Mouse (Mus musculus) right cerebral cortex, postnatal 10 days (tissue): ENCODE measurements at regions not wholly inside any gene's neighbourhood (a gene's known extent, or its start where the extent isn't known, plus 50 kb on each side); places are given as distances from the start of the nearest gene placed in this dataset.
"Not testable (repeated sequence)": the region's sequence is repeated elsewhere in the genome, so short reads cannot be mapped to it uniquely, and the experiment has no call there.

Source experiments
- DNase-seq, 2 experiments: peaks; one replicate each; pipeline ENCODE4 v3.0.0; 2021; ENCODE audit warnings: low spot score in 2 of 2

DNA sequence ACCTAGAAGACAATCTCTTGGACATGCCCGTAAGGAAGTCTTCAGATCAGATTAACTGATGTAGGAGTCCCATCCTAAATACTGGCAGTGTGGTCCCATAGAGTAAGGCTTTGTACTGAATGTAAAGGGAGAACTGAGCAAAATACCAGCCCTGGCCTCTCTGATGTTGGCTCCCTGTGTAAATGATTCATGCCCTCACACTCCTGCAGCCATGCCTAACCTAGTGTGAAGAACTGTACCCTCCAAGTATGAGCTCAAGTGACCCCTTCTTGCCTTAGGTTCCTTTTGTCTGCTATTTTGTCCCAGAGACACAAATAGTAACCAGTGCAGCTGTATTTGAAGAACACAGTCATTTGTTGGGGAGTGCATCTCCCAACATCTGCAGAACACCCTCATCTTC lies 342.4 kb upstream of the Cdh4 start:
- no peak for DNase-seq

DNA sequence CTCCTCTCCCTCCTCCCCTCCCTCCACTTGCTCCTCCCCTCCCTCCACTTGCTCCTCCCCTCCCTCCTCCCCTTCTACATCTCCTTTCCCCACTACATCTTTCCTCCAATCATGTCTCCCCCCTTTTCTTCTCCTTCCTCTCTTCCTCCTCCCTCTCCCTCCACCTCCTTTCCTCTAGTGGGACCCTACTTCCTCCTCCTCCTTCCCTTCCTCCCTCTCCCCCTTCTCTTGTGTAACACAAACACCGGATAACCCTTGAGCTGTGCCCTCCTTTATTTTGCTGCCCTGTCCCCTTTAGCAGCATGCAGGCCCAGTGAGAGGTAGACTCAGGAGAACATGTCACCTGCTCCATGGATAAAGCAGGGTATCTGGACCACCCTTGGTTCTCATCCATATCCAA lies 339.1 kb upstream of the Cdh4 start:
- no peak for DNase-seq

DNA sequence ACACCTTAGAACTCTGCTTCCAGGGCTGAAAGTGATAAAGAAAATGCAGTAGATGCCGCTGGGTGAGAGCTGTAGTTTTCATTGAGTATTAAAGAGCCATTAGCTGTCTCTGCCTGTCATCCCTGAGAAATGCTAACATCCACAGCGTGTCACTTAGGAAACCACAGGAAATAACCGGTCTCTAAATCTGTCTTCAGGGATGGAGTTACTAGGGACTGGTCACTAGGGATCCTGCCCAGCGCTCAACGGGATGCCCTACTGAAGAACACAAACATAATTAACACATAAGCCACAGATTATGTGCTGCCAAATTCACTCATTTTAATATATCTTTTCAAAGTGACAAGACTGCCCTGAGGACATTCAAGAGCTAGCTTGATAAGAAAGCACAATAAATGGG lies 329.3 kb upstream of the Cdh4 start:
- no peak for DNase-seq

DNA sequence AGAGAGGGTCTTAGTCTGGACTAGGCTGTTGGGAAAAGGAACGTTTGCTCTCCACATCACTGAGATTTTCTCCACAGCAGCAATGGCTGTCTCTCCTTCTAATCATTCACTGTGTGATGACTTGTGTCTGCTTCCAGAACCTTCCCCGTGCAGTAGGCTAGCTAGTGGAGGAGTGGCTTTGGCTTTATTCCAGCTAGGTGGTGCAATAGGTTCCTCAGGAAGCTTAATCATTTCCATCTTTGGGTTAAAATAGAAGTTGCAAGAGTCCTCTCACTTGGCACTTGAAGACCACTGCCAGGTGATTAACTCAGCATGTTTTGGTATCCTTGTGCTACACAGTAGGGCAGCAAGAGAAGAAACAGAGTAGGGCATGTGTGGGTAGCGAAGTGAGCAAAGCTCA lies 314.2 kb upstream of the Cdh4 start:
- DNase-seq = no peak

DNA sequence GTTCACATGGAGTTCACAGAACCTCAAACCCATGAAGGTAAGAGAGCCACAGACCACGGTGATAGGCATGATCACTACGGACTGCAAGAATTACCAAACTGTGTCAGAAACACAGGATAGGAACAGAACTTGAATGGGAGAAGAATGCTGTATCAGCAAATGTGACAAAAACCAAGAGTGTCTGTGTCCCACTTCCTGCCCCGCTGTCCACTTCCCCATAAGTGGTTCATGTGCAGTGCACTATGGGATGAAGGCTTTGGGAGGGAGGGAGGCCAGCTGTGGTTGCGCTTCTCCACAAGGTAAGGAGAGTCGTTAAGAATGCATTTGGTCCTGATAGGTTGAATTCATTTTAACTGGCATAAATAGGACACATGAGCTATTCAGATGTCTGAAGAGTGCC lies 313.8 kb upstream of the Cdh4 start:
- no peak for DNase-seq

DNA sequence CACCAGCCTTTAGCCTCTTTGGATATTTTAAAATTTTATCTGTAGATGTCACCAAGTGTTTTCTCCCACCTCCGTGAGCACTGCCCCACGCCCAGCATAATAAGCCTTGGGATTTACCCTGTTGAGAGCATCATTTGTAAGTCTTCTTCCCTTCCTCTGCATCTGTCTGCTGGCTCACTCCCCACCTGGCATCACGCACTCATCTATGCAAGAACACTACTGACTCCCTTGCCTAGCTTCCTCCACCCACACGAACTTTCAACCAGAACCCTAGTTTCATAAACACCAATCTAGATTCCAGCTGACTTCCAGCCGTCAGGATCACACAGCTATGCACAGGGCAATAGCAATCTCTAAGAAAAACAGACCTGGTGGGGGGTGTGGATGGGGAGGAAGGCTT lies 311.2 kb upstream of the Cdh4 start:
- DNase-seq = peak in 1 of 2 experiments; percentile 19

DNA sequence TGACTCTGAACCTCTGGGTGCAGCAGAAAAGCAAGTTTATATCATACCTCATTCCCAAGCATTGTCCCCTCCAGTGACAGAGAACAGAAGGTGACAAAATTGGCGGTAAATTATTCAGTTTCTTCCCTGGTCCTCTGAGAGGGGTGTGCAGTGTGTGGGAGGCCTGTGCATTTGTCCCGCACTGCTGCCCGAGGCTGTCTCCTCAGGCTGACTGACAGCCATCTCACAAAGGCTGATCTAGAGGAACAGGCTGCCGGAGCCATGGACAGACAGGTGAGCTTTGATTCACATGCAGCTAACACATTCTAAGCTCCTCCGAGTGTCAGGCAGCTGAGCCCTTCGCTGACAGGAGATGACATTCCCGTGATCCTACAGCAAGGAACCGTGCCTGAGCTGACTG lies 299.9 kb upstream of the Cdh4 start:
- no peak for DNase-seq

DNA sequence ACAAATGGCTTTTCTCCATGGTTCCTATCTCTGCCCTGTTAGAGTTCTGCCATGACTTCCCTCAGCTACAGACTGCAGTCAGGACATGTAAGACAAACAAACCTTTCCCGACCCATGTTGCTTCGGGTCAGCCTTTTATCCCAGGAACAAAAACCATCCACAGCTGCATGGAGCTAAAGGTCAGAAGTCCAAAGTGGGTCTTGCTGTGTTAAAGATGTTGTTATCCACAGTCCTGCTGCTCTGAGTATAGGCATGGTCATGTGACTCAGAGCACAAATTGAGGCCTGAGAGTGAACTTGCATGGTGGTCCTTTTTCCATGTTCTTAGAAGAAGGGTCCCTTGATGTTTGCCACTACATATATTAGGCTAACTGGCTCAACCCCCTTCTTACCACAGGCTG lies 296.5 kb upstream of the Cdh4 start:
- DNase-seq = no peak

DNA sequence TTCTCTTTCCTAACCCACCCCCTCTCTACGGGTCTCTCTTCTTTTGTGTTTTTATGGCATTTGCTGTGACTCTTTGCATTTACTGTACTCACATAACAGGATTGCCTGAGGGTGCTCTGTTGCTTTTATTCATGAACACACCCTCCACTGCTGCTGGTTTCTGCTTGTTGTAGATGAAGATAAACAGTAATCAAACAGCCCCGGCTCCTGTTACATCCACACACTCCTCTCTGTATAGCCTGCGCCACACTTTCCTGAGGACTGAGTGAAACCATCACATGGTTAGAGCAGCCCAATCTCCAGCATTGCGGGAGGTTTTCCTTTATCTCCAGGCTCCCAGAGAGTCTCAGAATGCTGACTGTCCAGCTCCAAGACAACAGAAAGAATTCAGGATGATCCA lies 296.0 kb upstream of the Cdh4 start:
- DNase-seq = no peak

DNA sequence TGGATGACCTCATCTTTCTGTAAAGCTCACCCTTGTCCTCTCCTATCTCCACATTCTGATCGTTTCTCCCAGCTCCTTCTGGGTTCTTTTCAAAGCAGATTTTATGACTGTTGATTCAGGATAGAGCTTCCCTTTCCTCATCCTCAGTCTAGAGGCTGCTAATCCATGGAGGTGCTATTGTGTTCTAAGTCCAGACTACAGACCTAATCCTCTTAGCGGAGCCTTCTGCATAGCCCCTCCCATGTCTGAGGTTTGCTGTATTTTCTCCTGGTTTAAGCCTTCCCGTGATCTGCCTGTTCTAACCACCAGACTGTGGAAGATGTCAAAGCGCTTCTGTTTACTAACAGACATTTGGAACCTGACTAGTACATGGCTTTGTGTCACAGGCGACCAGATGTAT lies 294.0 kb upstream of the Cdh4 start:
- DNase-seq = no peak

DNA sequence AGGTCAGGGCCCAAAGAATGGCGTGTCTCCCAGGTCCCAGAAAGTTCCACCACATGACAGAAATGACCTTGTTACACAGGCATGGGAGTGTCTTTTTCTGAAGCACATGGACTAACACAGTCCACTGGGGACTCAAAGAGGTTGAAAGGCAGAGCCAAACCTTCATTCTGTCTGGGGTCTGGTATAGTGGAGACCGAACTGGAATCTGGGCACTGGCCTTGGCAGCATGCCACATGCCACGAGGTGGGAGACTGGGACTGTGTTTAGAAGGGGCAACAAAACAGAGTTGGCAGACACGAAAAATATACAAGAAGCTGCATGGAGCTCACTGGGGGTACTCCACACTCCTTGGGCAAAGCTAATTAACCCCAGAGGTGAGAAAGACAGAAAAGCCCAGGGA lies 293.6 kb upstream of the Cdh4 start:
- no peak for DNase-seq

DNA sequence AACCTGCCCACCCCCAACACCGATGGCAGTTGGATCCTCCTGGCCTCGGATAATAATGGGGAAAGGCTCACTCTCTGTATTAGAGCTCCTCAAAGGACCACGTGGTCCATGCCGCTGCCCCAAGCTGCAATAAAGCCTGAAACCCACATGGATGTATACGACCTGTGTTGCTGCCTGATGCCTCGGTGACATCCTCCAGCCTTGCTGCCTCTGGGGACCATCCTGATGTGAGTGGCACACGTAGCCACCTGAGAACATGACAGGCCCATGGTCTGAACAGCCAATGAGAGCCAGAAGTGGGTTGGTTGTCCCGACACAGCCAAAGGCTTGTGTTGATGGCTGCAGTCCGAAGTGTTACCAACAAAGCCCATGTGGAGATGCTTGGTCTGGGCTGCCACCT lies 283.4 kb upstream of the Cdh4 start:
- DNase-seq = no peak

DNA sequence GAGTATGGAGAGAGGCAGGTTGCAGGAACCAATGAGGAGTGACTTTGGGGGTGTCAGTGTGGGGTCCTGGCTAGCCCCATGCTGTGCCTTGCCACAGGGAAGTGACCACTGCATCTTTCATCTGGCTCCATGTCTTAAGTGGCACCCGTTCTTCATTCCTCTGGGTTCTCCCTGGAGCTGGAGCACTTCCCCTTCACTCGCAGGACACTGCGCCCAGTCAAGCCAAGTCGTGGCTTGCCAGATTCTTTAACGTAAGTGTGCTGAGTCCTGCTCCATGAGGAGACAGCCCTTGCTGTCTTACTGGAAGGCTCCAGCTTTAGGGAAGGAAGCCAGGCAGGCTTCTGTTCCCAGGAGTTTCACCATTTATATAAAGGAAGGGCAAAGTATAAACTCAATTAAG lies 279.1 kb upstream of the Cdh4 start:
- no peak for DNase-seq

DNA sequence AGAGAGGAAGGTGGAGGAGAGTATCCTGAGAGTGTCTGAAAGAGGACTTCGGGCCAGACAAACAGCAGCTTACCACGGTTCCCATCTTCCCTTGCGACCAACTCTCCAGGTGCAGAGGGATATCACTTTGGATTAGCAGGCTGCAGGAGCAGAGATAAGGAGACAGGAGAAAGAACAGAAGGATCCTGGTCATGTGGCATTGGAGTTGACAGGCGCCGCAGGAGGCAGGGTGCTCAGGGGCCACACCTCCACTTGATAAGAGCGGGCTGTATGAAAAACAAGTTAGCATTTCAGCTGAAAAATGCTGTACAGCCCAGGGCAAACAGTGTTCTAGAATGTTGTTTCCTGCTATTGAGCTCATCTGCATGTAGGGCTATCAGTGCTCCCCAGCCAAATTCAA lies 272.1 kb upstream of the Cdh4 start:
- no peak for DNase-seq

DNA sequence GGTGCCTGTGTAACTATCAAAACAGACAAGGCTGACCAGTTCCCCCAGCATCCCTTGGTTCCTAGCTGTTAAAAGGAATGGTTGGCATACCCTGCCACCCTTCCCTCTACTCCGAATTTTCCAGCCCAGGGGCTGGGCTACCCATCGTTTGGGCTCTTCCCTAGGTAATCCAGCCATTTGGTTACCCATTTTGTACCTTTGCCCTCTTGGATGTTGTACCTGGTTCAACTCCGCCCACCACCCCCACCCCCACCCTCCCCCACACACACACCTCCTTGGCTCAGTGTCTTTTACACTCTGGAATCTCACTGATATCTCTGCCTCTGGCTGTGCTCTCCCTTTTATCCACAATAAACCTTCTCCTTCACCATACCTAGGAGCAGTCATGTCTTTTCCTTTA lies 271.6 kb upstream of the Cdh4 start:
- no peak for DNase-seq

DNA sequence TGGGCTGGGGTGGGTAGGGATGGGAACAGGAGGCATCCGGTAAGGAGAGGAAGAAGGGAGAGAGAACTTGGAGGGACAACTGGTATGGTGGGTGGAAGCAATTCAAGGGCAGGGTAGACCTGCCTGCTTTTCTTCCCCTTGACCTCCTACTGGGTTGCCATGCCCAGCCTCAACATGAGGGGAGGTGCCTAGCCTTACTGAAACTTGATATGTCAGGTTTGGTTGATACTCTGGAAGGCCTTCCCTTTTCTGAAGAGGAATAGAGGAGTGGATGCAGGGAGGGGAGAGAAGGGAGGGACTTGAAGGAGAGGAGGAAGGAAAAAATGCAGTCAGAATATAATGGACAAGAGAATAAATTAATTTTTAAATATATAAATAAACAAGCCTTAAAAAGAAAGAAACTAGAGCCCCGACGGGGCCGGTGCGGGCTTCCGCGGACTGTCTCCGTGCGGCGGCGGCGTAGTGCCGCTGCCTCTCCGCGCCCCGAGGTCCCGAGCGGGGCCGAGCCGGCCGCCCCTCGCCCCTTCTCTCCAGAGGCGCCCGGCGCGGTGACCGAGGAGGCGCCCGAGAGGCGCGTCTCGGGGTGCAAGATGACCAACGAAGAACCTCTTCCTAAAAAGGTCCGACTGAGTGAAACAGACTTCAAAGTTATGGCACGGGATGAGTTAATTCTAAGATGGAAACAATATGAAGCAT lies 265.2 kb upstream of the Cdh4 start:
- DNase-seq = not testable (repeated sequence)

DNA sequence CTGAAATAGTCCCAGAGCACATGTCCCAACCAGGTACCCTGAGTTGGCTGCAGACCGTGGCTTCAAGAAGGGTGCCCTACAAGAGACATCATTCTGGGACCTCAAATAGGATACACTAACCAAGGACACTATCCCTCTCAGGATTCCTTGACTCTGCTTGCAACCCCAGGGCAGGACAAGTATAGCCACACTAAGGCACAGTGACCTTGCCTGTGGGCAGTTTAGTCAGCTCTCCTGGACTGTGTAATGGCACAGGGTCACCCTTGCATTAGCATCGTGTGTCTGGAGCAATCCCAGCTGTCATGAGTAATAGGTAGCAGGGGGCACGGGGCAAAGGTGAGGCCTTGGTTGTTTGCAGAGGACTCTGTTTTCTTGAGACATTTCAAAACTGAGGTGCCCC lies 260.9 kb upstream of the Cdh4 start:
- no peak for DNase-seq

DNA sequence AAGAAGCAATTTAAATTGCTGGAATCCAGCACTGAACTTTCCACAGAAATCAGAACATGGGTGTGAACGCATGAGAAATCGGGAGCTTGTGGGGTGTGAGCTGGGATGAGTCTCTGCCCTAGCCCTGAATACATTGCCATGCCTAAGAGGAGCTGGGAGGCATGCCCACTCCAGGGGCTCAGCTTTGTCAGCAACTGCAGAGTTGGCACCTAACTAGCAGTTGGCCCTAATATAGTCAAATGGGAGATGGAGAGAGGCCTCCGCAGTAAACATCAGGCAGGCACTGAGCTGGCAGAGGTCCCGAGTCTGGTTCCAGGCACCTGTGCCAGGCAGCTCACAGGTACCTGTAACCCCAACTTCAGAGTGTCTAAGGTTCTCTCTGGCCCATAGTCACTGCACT lies 260.1 kb upstream of the Cdh4 start:
- peak; percentile 37 to 41 for DNase-seq

DNA sequence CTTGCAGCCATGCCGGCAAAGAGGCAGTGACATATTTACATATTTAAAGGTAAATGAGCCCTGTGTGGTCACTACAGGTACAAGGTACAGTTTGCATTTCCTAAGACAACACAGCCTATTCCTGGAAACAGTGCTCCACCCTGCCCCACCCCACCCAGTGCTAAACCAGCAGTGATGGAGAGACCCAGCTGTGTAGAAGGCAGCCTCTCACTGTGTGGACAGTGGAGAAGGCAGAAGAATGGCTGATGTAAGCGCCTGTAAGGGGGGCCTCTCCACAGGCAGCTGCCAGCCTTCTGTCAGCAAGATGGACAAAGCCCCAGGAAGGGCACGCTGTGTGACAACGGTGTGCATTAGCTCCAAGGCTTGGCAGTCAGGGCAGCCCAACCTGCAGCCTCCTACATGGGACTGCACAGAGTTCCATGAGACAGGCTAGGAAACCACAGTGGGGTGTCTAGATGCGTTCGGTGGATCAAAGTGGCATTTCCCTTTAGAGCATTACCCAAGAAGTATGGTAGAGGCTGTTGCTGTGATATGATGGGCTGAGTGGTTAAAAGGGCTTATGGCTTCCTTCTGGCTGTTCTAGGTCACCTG lies 249.2 kb upstream of the Cdh4 start:
- DNase-seq = no peak

DNA sequence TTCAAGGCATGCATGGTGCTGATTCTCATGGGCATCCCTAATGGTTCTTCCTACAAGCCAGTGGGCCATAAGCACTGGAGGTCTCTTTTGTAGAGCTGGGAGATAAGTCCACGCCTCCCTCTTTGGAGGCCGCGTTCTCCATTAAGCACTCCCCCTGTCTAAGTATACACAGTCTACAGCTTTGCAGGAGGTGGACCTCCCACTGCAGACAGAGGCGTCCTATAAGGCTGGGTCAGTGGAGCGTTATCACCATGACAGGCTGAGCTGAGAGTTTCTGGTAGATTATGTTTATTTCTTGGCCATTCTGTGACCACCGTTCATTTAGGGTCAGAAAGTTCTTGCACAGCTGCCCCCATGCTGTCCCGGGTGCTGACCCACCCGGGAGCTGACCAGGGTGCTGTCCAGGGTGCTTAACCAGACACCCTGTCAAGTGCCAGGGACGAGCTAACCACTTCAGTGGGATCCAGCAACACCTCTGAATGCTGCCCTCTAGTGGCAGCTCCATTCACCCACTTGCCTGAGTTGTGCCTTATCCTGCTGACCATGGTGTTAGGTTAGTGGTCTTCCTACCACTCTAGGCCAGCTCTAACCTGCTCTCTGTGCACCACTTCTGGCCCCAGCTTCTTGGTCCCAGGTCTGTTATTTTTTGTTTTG lies 248.6 kb upstream of the Cdh4 start:
- peak; percentile 62 to 78 for DNase-seq

DNA sequence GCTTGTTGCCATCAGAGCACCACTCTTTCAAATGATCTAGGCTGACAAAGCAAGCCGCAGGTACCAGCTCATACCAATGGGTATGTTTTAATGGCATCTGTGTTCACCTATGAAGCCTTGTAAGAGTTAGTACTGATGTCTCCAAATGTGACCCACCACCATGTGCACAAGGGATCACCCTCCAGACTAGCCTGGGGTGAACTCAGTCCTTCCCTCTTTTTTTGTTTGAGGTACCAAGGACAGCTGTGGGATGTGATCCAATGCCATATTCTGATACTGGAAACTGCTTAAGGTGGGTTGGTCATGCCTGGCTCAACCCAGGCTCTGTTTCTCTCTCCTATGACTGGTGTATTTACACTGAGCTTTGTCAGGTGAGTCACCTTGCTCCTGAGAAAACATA lies 244.8 kb upstream of the Cdh4 start:
- DNase-seq = no peak

DNA sequence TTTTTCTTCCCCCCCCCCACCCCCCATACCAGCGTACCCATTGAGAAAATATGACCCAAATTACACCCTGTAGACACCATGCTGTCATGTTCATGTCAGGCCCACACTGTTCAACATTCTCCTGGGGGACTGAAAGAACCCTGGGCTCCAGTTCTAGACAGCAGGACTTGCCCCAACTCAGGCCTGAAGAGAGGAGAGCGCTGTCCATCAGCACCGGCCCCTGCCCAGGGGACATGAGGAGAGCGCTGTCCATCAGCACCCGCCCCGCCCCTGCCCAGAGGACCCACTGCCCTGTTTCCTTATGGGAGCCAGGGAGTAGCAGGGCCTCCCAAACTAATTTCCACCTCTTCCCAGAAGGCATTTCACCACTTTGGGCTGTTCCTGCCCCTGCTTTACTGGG lies 241.7 kb upstream of the Cdh4 start:
- no peak for DNase-seq

DNA sequence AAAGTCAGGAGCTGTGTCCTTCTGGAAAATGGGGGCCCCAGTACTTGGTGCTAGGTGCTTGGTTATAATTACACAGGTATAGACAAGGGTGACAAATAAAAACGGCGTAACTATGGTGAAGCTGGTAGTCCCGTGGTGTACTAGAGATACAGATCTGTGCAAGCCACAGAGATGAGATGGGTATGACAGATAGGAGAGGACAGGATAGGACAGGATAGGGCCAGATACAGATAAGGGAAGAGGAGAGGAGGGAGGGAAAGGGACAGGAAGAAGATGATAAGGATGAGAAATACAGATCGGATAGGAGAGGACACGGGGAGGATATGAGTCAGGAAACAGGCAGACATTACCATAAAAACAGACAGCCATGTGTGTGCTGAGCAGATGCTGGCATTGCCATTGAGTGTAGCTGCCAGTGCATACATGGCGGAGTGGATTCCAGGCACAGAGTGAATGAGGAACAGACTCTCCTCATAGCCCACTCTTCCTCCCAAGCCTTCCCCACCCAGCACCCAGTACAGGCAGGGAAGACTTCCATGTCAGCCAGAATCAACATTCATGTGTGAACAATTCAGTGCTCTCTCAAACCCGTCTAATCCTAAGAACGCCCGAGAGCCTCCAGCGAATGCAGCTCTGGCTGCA lies 231.9 kb upstream of the Cdh4 start:
- DNase-seq = peak in 1 of 2 experiments; percentile 27
